Mouse (Mus musculus) heart, postnatal 10 days (tissue): ENCODE data around the gene Hbq1a. TPM values are rescaled to one million over a fixed set of nuclear protein-coding genes. Genes with fewer than 3 reads are reported as not detected.

Experiments used
- total RNA-seq, 2 experiments: library from RNA; stranded (reverse); gene quantifications; 2 replicates each; pipeline ENCODE4 v1.2.3; 2021

Hbq1a gene
- total RNA-seq, 2 experiments from 2014 or later: not detected

Other genes with a start within 250 kb of the Hbq1a start
- gene Il9r, start 99.8 kb upstream of the Hbq1a start, total RNA-seq: under 1 TPM in 1 of 2 experiments, not detected in 1; 0.10 TPM
- 10 to 100 TPM; 10.6 to 12.4 TPM for gene Snrnp25, start 94.7 kb upstream of the Hbq1a start, total RNA-seq
- 10 to 100 TPM; 30.5 to 31.1 TPM for gene Rhbdf1, start 77.8 kb upstream of the Hbq1a start, total RNA-seq
- 10 to 100 TPM in 1 of 2 experiments, 1 to 10 TPM in 1; 9.8 to 10.3 TPM for gene Mpg, start 73.6 kb upstream of the Hbq1a start, total RNA-seq
- gene Nprl3, start 32.4 kb upstream of the Hbq1a start, total RNA-seq: 10 to 100 TPM; 26.6 to 27.6 TPM
- gene Hba-x, start 23.7 kb upstream of the Hbq1a start, total RNA-seq: not detected
- 1,000 to 10,000 TPM; 4,155 to 9,193 TPM for gene Hba-a1, start 16.6 kb upstream of the Hbq1a start, total RNA-seq
- 1 to 10 TPM in 1 of 2 experiments, not detected in 1; 1.0 TPM for gene Hbq1b, start 13.1 kb upstream of the Hbq1a start, total RNA-seq
- gene Hba-a2, start 3.6 kb upstream of the Hbq1a start, total RNA-seq: 1,000 to 10,000 TPM; 3,875 to 8,514 TPM
- gene Sh3pxd2b, start 47.8 kb downstream of the Hbq1a start, total RNA-seq: 10 to 100 TPM; 27.6 to 29.6 TPM
- 10 to 100 TPM; 18.1 to 19.8 TPM for gene Ubtd2, start 155.3 kb downstream of the Hbq1a start, total RNA-seq
- gene Efcab9, start 232.0 kb downstream of the Hbq1a start, total RNA-seq: under 1 TPM in 1 of 2 experiments, not detected in 1; 0.69 TPM
- gene Stk10, start 233.2 kb downstream of the Hbq1a start, total RNA-seq: 10 to 100 TPM; 13.9 to 16.7 TPM